Mouse (Mus musculus) brown adipose tissue, adult 24 weeks (tissue): Measurements from ENCODE around the gene Adamts6. TPM values are rescaled to one million over a fixed set of nuclear protein-coding genes. Genes with fewer than 3 reads are reported as not detected.
A peak's percentile ranks its signal among the peaks of the same experiment; 100 is the strongest.

ENCODE experiments used
- H3K27ac ChIP-seq: fragments of 200-500 bp; replicated peaks from 2 replicates; pipeline ENCODE4 v1.5.1; 2012; ENCODE audit warnings: low read depth, mild to moderate bottlenecking, low read length
- H3K4me1 ChIP-seq: fragments of 200-500 bp; 2 replicates; pipeline ENCODE4 v1.6.1; 2012; ENCODE audit warnings: low read length, mixed read lengths; ENCODE audit not compliant: control insufficient read depth, insufficient read depth, insufficient read length
- H3K4me3 ChIP-seq: fragments of 200-500 bp; 2 replicates; pipeline ENCODE4 v1.5.1; 2012; ENCODE audit warnings: low read depth, mild to moderate bottlenecking, low read length, moderate library complexity; ENCODE audit not compliant: insufficient read depth
- polyA plus RNA-seq: library from polyadenylated mRNA; stranded (reverse); fragments of >200 nt; gene quantifications from 2 replicates; pipeline ENCODE4 v1.2.4, GENCODE M21; 2012; ENCODE audit not compliant: missing spikeins, insufficient read depth, insufficient read length

Gene Adamts6
- polyA plus RNA-seq, 1 experiment = 1.5 TPM

GRCm38 (mm10) chr13:104518312-104519005 is 230.8 kb downstream of the Adamts6 start:
- peak overlapping the region; percentile 2; the same call in 1 of the 2 replicates for H3K27ac ChIP-seq
- peaks cover 6% of the 10 kb centered on the region for H3K4me1 ChIP-seq
- peak overlapping the region; percentile 13 for H3K4me3 ChIP-seq

DNA sequence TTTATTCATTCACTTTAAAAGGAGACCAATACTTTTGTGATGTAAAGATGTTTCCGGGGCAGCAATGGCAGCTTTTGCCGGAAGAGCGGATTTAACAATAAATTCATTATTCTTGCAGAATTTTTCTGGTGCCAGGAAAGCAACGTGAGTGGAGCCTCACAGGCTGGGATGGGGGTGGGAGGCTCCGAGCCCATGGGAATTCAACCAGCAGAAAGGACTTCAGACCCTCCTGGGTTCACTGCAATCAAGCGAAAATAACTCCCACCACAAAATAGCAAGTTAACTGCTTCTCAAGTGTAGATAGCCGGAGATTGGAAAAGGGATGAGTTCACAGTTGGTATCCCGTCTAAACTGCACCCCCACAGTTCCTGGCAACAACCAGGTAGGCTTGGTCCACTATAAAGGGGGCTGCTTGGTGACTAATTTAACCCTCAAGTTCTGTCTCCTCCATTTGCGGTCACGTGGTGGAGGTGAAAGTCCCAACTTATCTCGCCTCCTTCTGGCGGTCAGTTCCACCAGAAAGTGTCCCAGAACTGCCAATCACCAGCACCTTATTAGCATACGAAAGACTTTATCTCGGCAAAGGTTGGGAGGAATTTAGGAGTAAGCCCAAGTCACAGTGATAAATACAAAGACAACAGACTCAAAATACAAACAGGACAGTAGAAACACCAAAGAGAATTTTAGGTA is 231.5 kb downstream of the Adamts6 start:
- Histone ChIP-seq H3K4me1 (peaks cover 6% of the 10 kb centered on the region), H3K27ac (no peak overlapping the region), H3K4me3 (no peak overlapping the region)

GRCm38 (mm10) chr13:104519981-104520380 is 232.3 kb downstream of the Adamts6 start:
- Histone ChIP-seq H3K4me3 (no peak overlapping the region), H3K4me1 (peaks cover 6% of the 10 kb centered on the region), H3K27ac (no peak overlapping the region)

GRCm38 (mm10) chr13:104520461-104520860 is 232.8 kb downstream of the Adamts6 start:
- Histone ChIP-seq H3K27ac (no peak overlapping the region), H3K4me3 (no peak overlapping the region), H3K4me1 (peaks cover 6% of the 10 kb centered on the region)

DNA sequence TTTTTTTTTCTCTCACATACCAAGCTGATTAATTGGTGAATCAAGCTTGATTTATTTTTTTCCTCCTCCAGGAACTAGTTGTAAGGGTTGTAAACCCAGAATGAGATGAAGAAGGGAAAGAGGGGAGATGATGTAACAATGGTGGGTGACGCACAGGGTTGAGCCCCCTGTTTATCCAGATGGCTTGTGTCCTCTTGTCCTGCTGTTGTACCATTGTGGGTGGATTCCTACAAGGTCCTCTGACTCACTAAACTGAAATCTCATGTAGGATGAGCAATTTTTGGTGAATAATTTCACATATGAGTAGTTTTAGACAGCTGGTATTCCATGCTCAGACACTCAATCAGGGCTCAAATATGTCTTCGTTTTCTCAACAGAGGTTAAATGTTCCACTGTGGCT is 233.9 kb downstream of the Adamts6 start:
- H3K4me1 ChIP-seq = 0 out of 2 replicates have a peak, but pooled peaks cover 2% of the 10 kb centered on the region
- H3K4me3 ChIP-seq = no peak overlapping the region
- no peak overlapping the region for H3K27ac ChIP-seq

DNA sequence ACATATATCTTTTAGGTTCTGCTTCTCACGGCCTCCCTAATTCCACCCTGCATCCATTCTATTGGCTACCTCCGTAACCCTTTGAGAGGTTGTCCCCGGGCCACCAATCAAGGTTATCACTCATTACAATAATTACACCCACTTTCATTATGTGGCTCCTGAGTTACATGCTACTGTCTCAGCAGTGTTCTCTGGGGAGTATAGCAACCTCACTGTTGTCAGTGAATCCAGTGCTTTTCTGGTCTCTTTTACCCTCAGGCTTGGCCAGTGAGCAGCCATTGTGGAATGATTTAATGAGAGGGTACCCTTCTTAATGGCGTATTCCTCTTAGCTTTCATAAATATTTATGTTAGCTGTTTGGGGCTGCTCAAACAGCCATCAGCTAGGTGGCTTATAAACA is 238.0 kb downstream of the Adamts6 start:
- H3K27ac ChIP-seq = no peak overlapping the region
- H3K4me1 ChIP-seq = no peaks in the 10 kb centered on the region
- H3K4me3 ChIP-seq = no peak overlapping the region

- no peak overlapping the region for H3K27ac ChIP-seq
- no peaks in the 10 kb centered on the region for H3K4me1 ChIP-seq
- no peak overlapping the region for H3K4me3 ChIP-seq
Measured at GRCm38 (mm10) chr13:104529238-104529637, 241.6 kb downstream of the Adamts6 start.

- Histone ChIP-seq H3K4me3 (no peak overlapping the region), H3K4me1 (no peaks in the 10 kb centered on the region), H3K27ac (no peak overlapping the region)
Measured at GRCm38 (mm10) chr13:104531841-104532240, 244.2 kb downstream of the Adamts6 start.

DNA sequence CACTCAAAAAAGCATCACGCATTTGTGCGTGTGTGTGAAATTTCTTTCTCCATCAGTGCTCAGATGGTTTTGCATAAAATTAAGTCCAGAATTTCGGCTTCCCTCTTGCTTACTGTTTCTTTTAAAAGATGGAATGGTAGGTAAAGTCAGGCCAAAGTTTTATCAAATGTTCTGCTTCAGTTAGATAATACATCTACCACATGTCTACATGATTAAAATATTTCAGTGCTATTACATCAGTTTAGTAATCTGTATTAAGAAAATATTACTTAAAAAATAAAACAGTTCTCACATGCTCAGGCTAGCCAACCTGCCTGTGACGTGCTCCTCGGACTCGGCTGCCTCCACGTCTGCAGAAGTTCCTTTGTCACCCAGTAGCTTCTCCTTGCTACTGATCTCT is 245.1 kb downstream of the Adamts6 start:
- Histone ChIP-seq H3K4me1 (no peaks in the 10 kb centered on the region), H3K4me3 (no peak overlapping the region), H3K27ac (no peak overlapping the region)

DNA sequence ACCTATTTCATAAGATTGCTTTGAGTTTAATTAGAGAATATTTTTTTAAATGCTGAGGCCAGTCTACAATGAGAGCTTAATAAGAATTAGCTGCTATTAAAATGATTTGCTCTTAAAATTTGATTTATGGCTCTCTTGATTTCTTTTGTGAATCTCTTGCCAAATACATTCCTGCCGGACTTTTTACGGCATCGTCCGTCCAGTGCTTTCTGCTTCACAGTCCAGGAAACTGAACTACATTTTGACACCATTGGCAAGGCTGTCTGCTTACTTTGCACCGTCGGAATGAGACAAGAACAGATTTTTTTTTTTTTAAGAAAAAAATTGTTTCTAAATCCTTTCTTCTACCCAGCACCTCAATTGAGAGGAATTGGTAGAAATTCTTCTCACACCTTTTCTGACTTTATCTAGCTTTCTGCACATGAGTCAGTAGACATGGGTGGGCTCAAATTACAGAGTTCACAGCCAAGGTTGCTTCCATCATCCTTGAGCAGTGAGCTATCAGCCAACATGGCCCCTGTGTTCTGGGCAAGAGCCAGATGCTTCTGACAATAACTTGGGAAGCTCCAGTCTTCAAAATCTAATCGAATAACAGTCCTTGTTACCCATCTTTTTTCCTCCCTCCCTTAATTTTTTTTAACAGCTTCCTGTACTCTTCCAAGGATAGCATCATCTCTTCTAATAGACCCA is 246.3 kb downstream of the Adamts6 start:
- no peaks in the 10 kb centered on the region for H3K4me1 ChIP-seq
- no peak overlapping the region for H3K4me3 ChIP-seq
- H3K27ac ChIP-seq = no peak overlapping the region

DNA sequence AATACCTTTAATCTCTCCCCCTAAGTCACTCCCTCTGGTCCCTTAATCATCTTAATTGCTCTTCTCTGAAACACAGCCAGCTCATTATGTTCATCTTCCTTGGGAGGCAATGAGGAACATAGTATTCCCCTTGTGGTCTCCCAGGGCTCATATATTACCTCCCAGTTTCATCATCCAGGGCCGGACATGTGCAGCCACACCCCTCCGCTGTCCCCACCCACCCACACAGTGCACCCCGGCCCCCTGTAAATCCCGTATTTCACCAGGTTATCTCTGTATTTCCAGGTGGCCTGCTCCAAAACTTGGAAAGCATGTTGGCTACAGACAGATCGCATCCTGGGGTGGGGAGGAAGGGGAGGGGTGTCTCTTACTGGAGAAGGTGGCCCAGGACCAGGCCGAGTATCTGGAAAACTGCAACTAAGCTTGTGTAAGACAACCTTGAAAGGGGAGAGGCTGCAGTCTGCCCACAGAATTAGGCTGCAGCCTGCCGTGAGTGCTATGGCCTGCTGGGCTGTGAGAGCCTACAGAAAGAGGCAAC is 253.3 kb downstream of the Adamts6 start:
- Histone ChIP-seq H3K27ac (no peak overlapping the region), H3K4me3 (no peak overlapping the region), H3K4me1 (peaks cover 2% of the 10 kb centered on the region; the same call in 1 of the 2 replicates)

- Histone ChIP-seq H3K4me1 (peaks cover 2% of the 10 kb centered on the region; the same call in 1 of the 2 replicates), H3K27ac (peak overlapping the region; percentile 2; the same call in 1 of the 2 replicates), H3K4me3 (no peak overlapping the region)
Measured at GRCm38 (mm10) chr13:104542123-104542758, 254.6 kb downstream of the Adamts6 start.

- peaks cover 2% of the 10 kb centered on the region; the same call in 1 of the 2 replicates for H3K4me1 ChIP-seq
- 0 out of 2 replicates have a peak overlapping the region, but pooled peaks have one; percentile 2 for H3K27ac ChIP-seq
- no peak overlapping the region for H3K4me3 ChIP-seq
Measured at GRCm38 (mm10) chr13:104542759-104543141, 255.1 kb downstream of the Adamts6 start.
